Mouse (Mus musculus) testis, adult 2 months (tissue): ENCODE measurements at regions not wholly inside any gene's neighbourhood (a gene's known extent, or its start where the extent isn't known, plus 50 kb on each side); places are given as distances from the start of the nearest gene placed in this dataset.

Experiments used
- CTCF ChIP-seq: fragments of 200-500 bp; IDR thresholded peaks from 2 replicates; pipeline ENCODE4 v1.5.1; 2012; ENCODE audit warnings: low read depth, mild to moderate bottlenecking, inconsistent platforms, low read length, moderate library complexity; ENCODE audit not compliant: control insufficient read depth, insufficient read depth, insufficient replicate concordance
- POLR2A ChIP-seq: fragments of 200-500 bp; IDR thresholded peaks from 2 replicates; pipeline ENCODE4 v1.6.1; 2012; ENCODE audit warnings: low read depth, mild to moderate bottlenecking, inconsistent platforms, low read length, moderate library complexity; ENCODE audit not compliant: control insufficient read depth

- TF ChIP-seq CTCF (no peak), POLR2A (no peak)
Measured at GRCm38 (mm10) chr9:23570150-23570549, 347.3 kb downstream of the Bmper start.
